Mouse (Mus musculus) left cerebral cortex, postnatal 10 days (tissue): Measurements from ENCODE around the gene Gm20903. TPM values are rescaled to one million over a fixed set of nuclear protein-coding genes. Genes with fewer than 3 reads are reported as not detected.
"Not testable (repeated sequence)": the region's sequence is repeated elsewhere in the genome, so short reads cannot be mapped to it uniquely, and the experiment has no call there.

Experiments
- DNase-seq, 2 experiments: peaks; one replicate each; pipeline ENCODE4 v3.0.0; 2021 to 2022; ENCODE audit warnings: low spot score in 2 of 2, mixed read lengths in 1 of 2; ENCODE audit errors: extremely low spot score in 1 of 2
- intact Hi-C: fragments of 180-260 bp; cut with DNase I; formaldehyde crosslinking; loops from one replicate; pipeline ENCODE4 v1.15.1; 2025
- total RNA-seq, 2 experiments: library from RNA; stranded (reverse); gene quantifications; 2 replicates each; pipeline ENCODE4 v1.2.3; 2021

The Gm20903 gene
- not detected for total RNA-seq

GRCm38 (mm10) chrY:73669015-73669414 is at the start of gene Gm20903:
Gm20903 (plus strand) TSS chrY:73669315.
- intact Hi-C loops, DNase-seq: not testable (repeated sequence)
